ENCODE assay signal across 8 mouse cellular contexts in genomic region chr1:135368245-135368644, GRCm38 (mm10). TPM values are rescaled to one million over a fixed set of nuclear protein-coding genes. Genes with fewer than 3 reads are reported as not detected.
DNase-seq lines count a peak whose midpoint lies in the region; ATAC-seq and TF ChIP-seq lines count a peak whose summit lies in the region.

No protein-coding gene starts in this region.

- H3K4me2 ChIP-seq in hindbrain, embryonic 16.5 days (ENCODE audit: low read length) = peak overlapping the region; percentile 90

- H3K27ac ChIP-seq in gastrocnemius, adult 2 months = peak overlapping the region; percentile 83
- peak overlapping the region; percentile 50 for H3K27ac ChIP-seq in hindbrain, embryonic 16.5 days (ENCODE audit: low read depth, low read length)

- H3K4me3 ChIP-seq in gastrocnemius, adult 2 months = peak overlapping the region; percentile 74
- peak overlapping the region; percentile 47 for H3K4me3 ChIP-seq in hindbrain, embryonic 16.5 days (ENCODE audit: low read length)

- no peaks in the 10 kb centered on the region for H3K9me3 ChIP-seq in hindbrain, embryonic 16.5 days (ENCODE audit: control insufficient read depth, low read length)

- peak; percentile 99 for DNase-seq in R1 (ENCODE audit: low read depth, low spot score)
- DNase-seq in cerebellum, postnatal 36 days = peak; percentile 90 to 92
- peak; percentile 91 for DNase-seq in gastrocnemius, adult 2 months
- DNase-seq in left cerebral cortex, adult 18-20 months (ENCODE audit: low spot score in 2 of 2) = peak; percentile 90 to 91
- peak; percentile 88 to 89 for DNase-seq in lung, postnatal 4 days
- peak; percentile 95 for DNase-seq in retina, postnatal 1 day
- peak; percentile 78 to 82 for DNase-seq in urinary bladder, adult 18-20 months (ENCODE audit: low spot score in 2 of 2)

- TF ChIP-seq CTCF in gastrocnemius, adult 2 months (IDR thresholded peaks at IDR 0.05) = peak; percentile 97

- H3K4me1 ChIP-seq in hindbrain, embryonic 16.5 days (ENCODE audit: control insufficient read depth, insufficient read depth, low read depth, low read length) = peaks cover 25% of the 10 kb centered on the region

- H3K27me3 ChIP-seq in hindbrain, embryonic 16.5 days (replicated peaks; ENCODE audit: control insufficient read depth, insufficient read depth, low read length) = no peaks in the 10 kb centered on the region

- ATAC-seq in hindbrain, embryonic 16.5 days = peak; percentile 81

- 0% methylated on average over 20 of the region's 20 CpGs for WGBS in hindbrain, embryonic 16.5 days

- intact Hi-C loops in gastrocnemius, adult 2 months (cut with DNase I) = loop anchor here (1.0 to 5.0 kb wide), 5 partner anchors 56 to 216 kb away; partner anchors contain the start of genes Elf3, Rnpep and Timm17a

- H3K9ac ChIP-seq in hindbrain, embryonic 16.5 days (ENCODE audit: low read depth, low read length) = peak overlapping the region; percentile 72

- no peaks in the 10 kb centered on the region; the same call in 1 of the 2 replicates for H3K36me3 ChIP-seq in hindbrain, embryonic 16.5 days (ENCODE audit: control insufficient read depth, insufficient read depth, low read length)

RNA-seq across cellular contexts. Expression of gene Shisa4, which starts 6.8 kb away (rescaled TPM):
- total RNA-seq in gastrocnemius, adult 2 months (2021) = 100 to 1,000 TPM; 139 to 152 TPM
- 130 and 135 TPM in 2 replicates for polyA plus RNA-seq in hindbrain, embryonic 16.5 days (2015; fragmentation: Nextera tagmentation; extraction: Ambion mirVana)
- total RNA-seq in left cerebral cortex, adult 18-20 months (2021) = 100 to 1,000 TPM; 160 to 186 TPM

RNA-seq across cellular contexts. Expression of gene Lmod1, which starts 43.6 kb away (rescaled TPM):
- total RNA-seq in gastrocnemius, adult 2 months (2021) = 1 to 10 TPM; 4.5 to 5.3 TPM
- 0.28 and 0.46 TPM in 2 replicates for polyA plus RNA-seq in hindbrain, embryonic 16.5 days (2015; fragmentation: Nextera tagmentation; extraction: Ambion mirVana)
- under 1 TPM; 0.72 to 0.82 TPM for total RNA-seq in left cerebral cortex, adult 18-20 months (2021)

RNA-seq across cellular contexts. Expression of gene Timm17a, which starts 54.7 kb away (rescaled TPM):
- 100 to 1,000 TPM; 282 to 343 TPM for total RNA-seq in gastrocnemius, adult 2 months (2021)
- 166 and 193 TPM in 2 replicates for polyA plus RNA-seq in hindbrain, embryonic 16.5 days (2015; fragmentation: Nextera tagmentation; extraction: Ambion mirVana)
- total RNA-seq in left cerebral cortex, adult 18-20 months (2021) = 100 to 1,000 TPM; 176 to 188 TPM

Comparison
In these comparisons a context has a peak if more than half of its experiments do, and no peak if none do; other contexts are left out.
1. Peak in every context shown above with its lines: DNase-seq, ATAC-seq, H3K4me3 ChIP-seq and H3K27ac ChIP-seq.